Mouse (Mus musculus): ENCODE data around the gene Tmem132a. TPM values are rescaled to one million over a fixed set of nuclear protein-coding genes. Genes with fewer than 3 reads are reported as not detected.

The Tmem132a gene
- total and polyA plus RNA-seq, 3 experiments = not detected

DNA sequence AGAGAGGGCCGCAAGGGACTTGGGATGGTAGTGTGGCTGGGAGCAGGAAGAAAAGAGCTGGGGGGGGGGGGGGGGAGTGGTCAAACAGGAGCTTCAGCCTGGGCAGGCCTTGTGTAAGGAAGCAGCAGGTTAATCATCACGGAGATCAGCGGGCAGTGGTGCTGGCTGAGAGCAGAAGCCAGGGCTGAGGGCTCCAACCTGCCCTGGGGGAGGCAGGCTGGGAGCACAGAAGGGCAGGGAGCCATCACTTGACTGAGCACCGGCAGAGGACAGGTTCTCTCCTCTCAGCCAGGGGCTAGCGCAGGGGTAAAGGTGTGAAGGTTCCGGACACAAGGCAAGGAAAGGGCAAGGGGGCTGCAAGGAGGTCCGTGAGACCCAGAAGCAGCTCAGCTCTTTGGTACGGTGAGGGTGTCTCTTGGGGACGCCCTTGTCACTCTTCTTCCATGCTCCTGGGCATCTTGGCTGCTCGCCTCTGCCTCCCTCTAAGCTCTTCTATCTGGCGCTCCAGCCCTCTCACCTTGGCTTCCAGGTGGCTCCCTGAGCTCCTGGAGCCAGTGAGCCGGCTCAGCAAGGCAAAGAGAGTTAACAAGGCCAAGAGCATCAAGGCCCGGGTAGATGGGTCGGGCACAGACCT, 1.7 kb upstream of the Tmem132a start:
- Histone ChIP-seq H3K27me3 (ENCODE audit: control insufficient read depth in 1 of 2, insufficient read depth in 2 of 2, low read length in 2 of 2) (no peaks in the 10 kb centered on the region), H3K4me1 (ENCODE audit: control insufficient read depth in 1 of 2, insufficient read depth in 2 of 2, low read length in 2 of 2) (no peaks in the 10 kb centered on the region), H3K27ac (ENCODE audit: control insufficient read depth, low read depth, low read length) (no peak overlapping the region), H3K9ac (ENCODE audit: control insufficient read depth, low read depth, low read length, poor library complexity, severe bottlenecking) (no peak overlapping the region), H3K36me3 (ENCODE audit: control insufficient read depth in 1 of 2, insufficient read depth in 2 of 2, low read length in 2 of 2) (no peaks in the 10 kb centered on the region; a peak in 2 of 4 replicates), H3K9me3 (replicated peaks; ENCODE audit: insufficient read depth, low read length) (no peaks in the 10 kb centered on the region), H3K79me2 (ENCODE audit: control insufficient read depth, insufficient read depth, low read length, poor library complexity) (no peaks in the 10 kb centered on the region), H3K4me3 (ENCODE audit: control insufficient read depth in 1 of 2, insufficient read depth in 1 of 2, low read depth in 2 of 2, low read length in 2 of 2) (no peak overlapping the region)
- DNase-seq (ENCODE audit: low read depth, low spot score) = no peak
- TF ChIP-seq SMC3 (IDR thresholded peaks at IDR 0.05; ENCODE audit: low read depth, low read length) (no peak), MYB (IDR thresholded peaks at IDR 0.05; ENCODE audit: low read depth, low read length) (no peak), TCF12 (IDR thresholded peaks at IDR 0.05; ENCODE audit: low read depth, low read length) (no peak), POLR2A (IDR thresholded peaks at IDR 0.05; ENCODE audit: control insufficient read depth in 1 of 2, insufficient read depth in 1 of 2, low read depth in 1 of 2, low read length in 2 of 2, poor library complexity in 1 of 2) (no peak), MYC (IDR thresholded peaks at IDR 0.05; ENCODE audit: low read depth, low read length) (no peak), ETS1 (IDR thresholded peaks at IDR 0.05; ENCODE audit: low read depth, low read length) (no peak), POLR2AphosphoS5 (IDR thresholded peaks at IDR 0.05; ENCODE audit: borderline replicate concordance, low read depth, low read length) (no peak), UBTF (IDR thresholded peaks at IDR 0.05; ENCODE audit: borderline replicate concordance, insufficient read depth, low read depth, low read length) (no peak), ZC3H11A (IDR thresholded peaks at IDR 0.05; ENCODE audit: low read depth, low read length) (no peak), POLR2AphosphoS2 (IDR thresholded peaks at IDR 0.05; ENCODE audit: low read length) (no peak), E2F4 (IDR thresholded peaks at IDR 0.05; ENCODE audit: borderline replicate concordance, low read depth, low read length) (no peak), KAT2A (conservative IDR thresholded peaks at IDR 0.05; ENCODE audit: low read depth, low read length) (no peak), ZKSCAN1 (IDR thresholded peaks at IDR 0.05; ENCODE audit: low read depth, low read length) (no peak), TBP (IDR thresholded peaks at IDR 0.05; ENCODE audit: low read depth, low read length) (no peak), USF2 (IDR thresholded peaks at IDR 0.05; ENCODE audit: borderline replicate concordance in 1 of 2, insufficient read depth in 1 of 2, low read depth in 1 of 2, low read length in 2 of 2) (no peak), MXI1 (IDR thresholded peaks at IDR 0.05; ENCODE audit: low read depth, low read length) (no peak), MAFK (IDR thresholded peaks at IDR 0.05; ENCODE audit: borderline replicate concordance, low read depth, low read length) (no peak), ZMIZ1 (IDR thresholded peaks at IDR 0.05; ENCODE audit: low read depth, low read length) (no peak), ZNF384 (IDR thresholded peaks at IDR 0.05; ENCODE audit: low read depth, low read length) (no peak)

- Histone ChIP-seq H3K4me3 (ENCODE audit: control insufficient read depth in 1 of 2, insufficient read depth in 1 of 2, low read depth in 2 of 2, low read length in 2 of 2) (no peak overlapping the region), H3K27me3 (ENCODE audit: control insufficient read depth in 1 of 2, insufficient read depth in 2 of 2, low read length in 2 of 2) (peaks cover 0 to 1% of the 10 kb centered on the region in 2 experiments; a peak in 1 of 4 replicates), H3K27ac (ENCODE audit: control insufficient read depth, low read depth, low read length) (no peak overlapping the region), H3K79me2 (ENCODE audit: control insufficient read depth, insufficient read depth, low read length, poor library complexity) (no peaks in the 10 kb centered on the region), H3K9me3 (replicated peaks; ENCODE audit: insufficient read depth, low read length) (no peaks in the 10 kb centered on the region), H3K4me1 (ENCODE audit: control insufficient read depth in 1 of 2, insufficient read depth in 2 of 2, low read length in 2 of 2) (no peaks in the 10 kb centered on the region), H3K36me3 (ENCODE audit: control insufficient read depth in 1 of 2, insufficient read depth in 2 of 2, low read length in 2 of 2) (no peaks in the 10 kb centered on the region; a peak in 2 of 4 replicates), H3K9ac (ENCODE audit: control insufficient read depth, low read depth, low read length, poor library complexity, severe bottlenecking) (no peak overlapping the region)
- DNase-seq (ENCODE audit: low read depth, low spot score) = no peak
- TF ChIP-seq ZC3H11A (IDR thresholded peaks at IDR 0.05; ENCODE audit: low read depth, low read length) = no peak
- TF ChIP-seq EP300 (IDR thresholded peaks at IDR 0.05; ENCODE audit: low read depth in 1 of 2, low read length in 2 of 2) = no peak
- TF ChIP-seq USF2 (IDR thresholded peaks at IDR 0.05; ENCODE audit: borderline replicate concordance in 1 of 2, insufficient read depth in 1 of 2, low read depth in 1 of 2, low read length in 2 of 2) = no peak
- no peak for TF ChIP-seq TAL1 (IDR thresholded peaks at IDR 0.05; ENCODE audit: low read length)
- no peak for TF ChIP-seq BHLHE40 (IDR thresholded peaks at IDR 0.05; ENCODE audit: borderline replicate concordance, low read depth, low read length)
These were observed 936 bp upstream of the Tmem132a start for GRCm38 (mm10) chr19:10870676-10871075.

All from MEL (cell line).